Mouse (Mus musculus): ENCODE data around the gene Tal1. TPM values are rescaled to one million over a fixed set of nuclear protein-coding genes. Genes with fewer than 3 reads are reported as not detected.

The Tal1 gene
- total and polyA plus RNA-seq, 2 experiments, result 0.37 to 0.44 TPM

DNA sequence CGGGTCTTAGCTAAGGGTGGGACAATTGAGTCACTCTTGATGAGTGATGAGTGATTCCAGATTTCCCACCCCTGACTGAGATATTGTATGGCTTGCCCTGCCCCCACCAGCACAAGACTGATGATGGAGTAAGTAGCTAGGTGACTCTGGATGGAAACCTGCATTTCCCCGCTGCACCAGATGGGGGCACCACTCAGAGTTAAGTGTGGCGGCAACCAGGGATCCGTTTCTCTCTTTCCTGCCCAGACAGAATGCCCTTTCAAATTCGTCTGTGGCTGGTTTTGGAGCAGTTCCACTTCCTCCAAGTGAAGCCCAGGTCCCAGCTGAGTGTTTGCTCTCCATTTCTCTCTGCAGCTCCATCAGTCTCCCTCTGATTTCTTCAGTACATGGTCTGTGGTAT is 8.5 kb upstream of the Tal1 start:
- Histone ChIP-seq H3K27me3 (ENCODE audit: control insufficient read depth, insufficient read depth, low read length) (peaks cover 1% of the 10 kb centered on the region; the same call in 1 of the 2 replicates), H3K27ac (replicated peaks; ENCODE audit: insufficient read depth, low read depth, low read length) (no peak overlapping the region), H3K79me2 (ENCODE audit: control insufficient read depth, insufficient read depth, low read length) (no peaks in the 10 kb centered on the region), H3K36me3 (ENCODE audit: control insufficient read depth, insufficient read depth, low read length) (no peaks in the 10 kb centered on the region), H3K9ac (ENCODE audit: low read depth, low read length) (no peak overlapping the region), H3K4me1 (ENCODE audit: control insufficient read depth, insufficient read depth, low read length) (peaks cover under 1% of the 10 kb centered on the region; the same call in 1 of the 2 replicates), H3K4me3 (ENCODE audit: insufficient read depth, low read depth, low read length) (no peak overlapping the region)
- 5% methylated on average over 5 of the region's 5 CpGs for WGBS
- TF ChIP-seq POLR2A (IDR thresholded peaks at IDR 0.05; ENCODE audit: extremely low read depth, insufficient read depth, low read length), result no peak
- TF ChIP-seq CTCF (IDR thresholded peaks at IDR 0.05; ENCODE audit: low read depth, low read length), result peak; percentile 73
- peak; percentile 10 for DNase-seq (ENCODE audit: extremely low read depth, low read depth, low spot score)

DNA sequence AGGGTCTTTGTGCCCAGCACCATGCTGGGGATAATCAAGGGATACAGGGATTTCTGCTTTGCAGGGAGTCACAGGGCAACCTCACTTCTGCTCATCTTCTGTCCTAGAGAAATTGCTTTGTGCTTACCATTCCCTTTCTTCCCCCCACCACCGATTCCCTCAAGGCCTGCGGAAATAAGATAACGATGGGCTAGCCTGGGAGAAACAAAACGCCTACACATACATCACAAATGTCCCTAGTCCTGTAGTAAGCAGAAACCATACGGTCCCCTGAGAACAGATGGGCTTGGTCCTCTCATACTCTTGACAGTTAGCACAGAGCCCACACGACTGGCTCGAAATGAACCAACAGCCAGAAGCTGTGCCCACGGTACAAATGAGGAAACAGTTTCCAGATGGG is 8.0 kb upstream of the Tal1 start:
- TF ChIP-seq CTCF (IDR thresholded peaks at IDR 0.05; ENCODE audit: low read depth, low read length) (no peak), POLR2A (IDR thresholded peaks at IDR 0.05; ENCODE audit: extremely low read depth, insufficient read depth, low read length) (no peak)
- DNase-seq (ENCODE audit: extremely low read depth, low read depth, low spot score), result no peak
- Histone ChIP-seq H3K36me3 (ENCODE audit: control insufficient read depth, insufficient read depth, low read length) (no peaks in the 10 kb centered on the region), H3K4me1 (ENCODE audit: control insufficient read depth, insufficient read depth, low read length) (peaks cover 2% of the 10 kb centered on the region; the same call in 1 of the 2 replicates), H3K4me3 (ENCODE audit: insufficient read depth, low read depth, low read length) (no peak overlapping the region), H3K27ac (replicated peaks; ENCODE audit: insufficient read depth, low read depth, low read length) (no peak overlapping the region), H3K79me2 (ENCODE audit: control insufficient read depth, insufficient read depth, low read length) (no peaks in the 10 kb centered on the region), H3K9ac (ENCODE audit: low read depth, low read length) (no peak overlapping the region), H3K27me3 (ENCODE audit: control insufficient read depth, insufficient read depth, low read length) (peaks cover 3% of the 10 kb centered on the region; the same call in 1 of the 2 replicates)
- WGBS, result 60% methylated on average over 8 of the region's 8 CpGs

DNA sequence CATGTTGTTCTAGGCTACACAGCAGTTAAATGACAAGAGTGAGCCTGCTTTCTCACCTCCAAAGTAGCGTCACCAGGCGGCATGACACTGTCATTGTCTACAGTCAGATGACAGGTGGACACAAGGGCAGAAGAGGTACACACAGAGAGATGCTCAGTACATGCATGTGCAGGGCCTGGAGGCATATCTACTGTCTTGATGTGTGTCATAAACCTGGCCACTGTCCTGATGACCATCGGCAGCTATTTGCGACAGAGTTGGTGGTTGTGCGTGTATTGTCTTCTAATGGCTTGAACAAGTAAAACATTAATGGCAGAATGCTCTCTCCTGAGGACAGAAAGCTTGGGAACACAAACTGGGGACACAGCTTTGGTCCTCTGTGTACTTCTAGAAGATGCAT is 5.0 kb upstream of the Tal1 start:
- 75% methylated on average over 5 of the region's 5 CpGs for WGBS
- DNase-seq (ENCODE audit: extremely low read depth, low read depth, low spot score), result no peak
- TF ChIP-seq POLR2A (IDR thresholded peaks at IDR 0.05; ENCODE audit: extremely low read depth, insufficient read depth, low read length) (no peak), CTCF (IDR thresholded peaks at IDR 0.05; ENCODE audit: low read depth, low read length) (no peak)
- H3K9ac ChIP-seq (ENCODE audit: low read depth, low read length), result no peak overlapping the region
- H3K4me1 ChIP-seq (ENCODE audit: control insufficient read depth, insufficient read depth, low read length), result peaks cover 2% of the 10 kb centered on the region; the same call in 1 of the 2 replicates
- H3K36me3 ChIP-seq (ENCODE audit: control insufficient read depth, insufficient read depth, low read length), result no peaks in the 10 kb centered on the region
- no peak overlapping the region for H3K4me3 ChIP-seq (ENCODE audit: insufficient read depth, low read depth, low read length)
- no peaks in the 10 kb centered on the region for H3K79me2 ChIP-seq (ENCODE audit: control insufficient read depth, insufficient read depth, low read length)
- H3K27ac ChIP-seq (replicated peaks; ENCODE audit: insufficient read depth, low read depth, low read length), result no peak overlapping the region
- peaks cover 13% of the 10 kb centered on the region for H3K27me3 ChIP-seq (ENCODE audit: control insufficient read depth, insufficient read depth, low read length)

DNA sequence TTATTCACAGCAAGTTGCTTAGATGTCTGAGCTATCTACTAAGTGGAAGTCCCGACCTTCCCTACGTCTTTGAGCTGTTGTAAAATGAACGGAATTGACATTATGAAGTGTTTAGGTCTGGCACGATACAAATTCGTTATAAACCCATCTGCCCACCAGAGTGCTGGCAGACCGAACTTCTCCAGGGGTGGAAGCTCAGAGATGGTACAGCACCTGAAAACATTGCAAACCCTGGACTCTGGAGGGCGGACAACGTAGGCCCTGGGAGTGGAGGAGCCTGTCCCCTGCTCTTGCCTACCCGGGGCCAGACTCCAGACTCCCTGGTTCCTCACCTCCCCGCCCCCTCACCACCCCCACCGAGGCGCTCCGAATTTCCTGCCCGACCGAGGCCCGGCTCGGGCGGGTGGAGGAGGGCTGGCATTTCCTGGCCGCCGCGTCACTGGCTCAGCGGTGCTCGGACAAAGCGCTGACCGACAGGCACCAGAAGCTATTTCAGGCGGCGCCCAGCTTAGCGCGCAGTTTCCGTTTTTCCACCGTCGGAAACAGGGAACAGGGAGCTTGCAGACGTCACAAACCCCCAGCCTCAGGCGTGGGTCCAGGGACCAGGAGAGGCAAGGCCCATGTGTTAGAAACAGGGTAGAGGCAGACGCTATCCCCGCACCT is 3.8 kb upstream of the Tal1 start:
- Histone ChIP-seq H3K79me2 (ENCODE audit: control insufficient read depth, insufficient read depth, low read length) (no peaks in the 10 kb centered on the region), H3K9ac (ENCODE audit: low read depth, low read length) (peak overlapping the region; percentile 28), H3K36me3 (ENCODE audit: control insufficient read depth, insufficient read depth, low read length) (no peaks in the 10 kb centered on the region), H3K4me1 (ENCODE audit: control insufficient read depth, insufficient read depth, low read length) (peaks cover 5% of the 10 kb centered on the region; the same call in 1 of the 2 replicates), H3K4me3 (ENCODE audit: insufficient read depth, low read depth, low read length) (no peak overlapping the region), H3K27ac (replicated peaks; ENCODE audit: insufficient read depth, low read depth, low read length) (peak overlapping the region; percentile 63), H3K27me3 (ENCODE audit: control insufficient read depth, insufficient read depth, low read length) (peaks cover 21% of the 10 kb centered on the region)
- WGBS, result 3% methylated on average over 36 of the region's 36 CpGs
- DNase-seq (ENCODE audit: extremely low read depth, low read depth, low spot score), result no peak
- no peak for TF ChIP-seq CTCF (IDR thresholded peaks at IDR 0.05; ENCODE audit: low read depth, low read length)
- TF ChIP-seq POLR2A (IDR thresholded peaks at IDR 0.05; ENCODE audit: extremely low read depth, insufficient read depth, low read length), result no peak

DNA sequence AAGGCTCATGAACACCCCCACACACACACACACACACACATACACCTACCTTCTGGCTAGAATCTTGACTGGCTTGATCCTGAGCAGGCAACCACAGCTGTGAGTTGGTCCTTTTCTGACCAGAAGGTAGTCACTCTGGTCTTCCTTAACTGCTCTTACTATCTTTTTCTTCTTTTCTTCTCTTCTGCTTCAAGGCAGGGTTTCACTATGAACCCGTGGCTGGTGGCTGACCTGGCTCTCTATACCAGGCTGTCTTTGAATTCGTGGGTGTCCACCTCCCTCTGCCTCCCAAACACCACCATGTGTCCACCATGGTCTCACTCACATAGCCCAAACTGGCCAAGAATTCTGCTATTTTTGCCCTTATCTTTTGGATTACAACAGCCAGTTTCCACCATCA is 1.2 kb upstream of the Tal1 start:
- 36% methylated on average over 2 of the region's 2 CpGs for WGBS
- Histone ChIP-seq H3K9ac (ENCODE audit: low read depth, low read length) (no peak overlapping the region), H3K36me3 (ENCODE audit: control insufficient read depth, insufficient read depth, low read length) (no peaks in the 10 kb centered on the region), H3K79me2 (ENCODE audit: control insufficient read depth, insufficient read depth, low read length) (no peaks in the 10 kb centered on the region), H3K27ac (replicated peaks; ENCODE audit: insufficient read depth, low read depth, low read length) (no peak overlapping the region), H3K4me3 (ENCODE audit: insufficient read depth, low read depth, low read length) (no peak overlapping the region), H3K27me3 (ENCODE audit: control insufficient read depth, insufficient read depth, low read length) (peaks cover 32% of the 10 kb centered on the region), H3K4me1 (ENCODE audit: control insufficient read depth, insufficient read depth, low read length) (peaks cover 5% of the 10 kb centered on the region; the same call in 1 of the 2 replicates)
- TF ChIP-seq CTCF (IDR thresholded peaks at IDR 0.05; ENCODE audit: low read depth, low read length) (no peak), POLR2A (IDR thresholded peaks at IDR 0.05; ENCODE audit: extremely low read depth, insufficient read depth, low read length) (no peak)
- DNase-seq (ENCODE audit: extremely low read depth, low read depth, low spot score), result no peak

DNA sequence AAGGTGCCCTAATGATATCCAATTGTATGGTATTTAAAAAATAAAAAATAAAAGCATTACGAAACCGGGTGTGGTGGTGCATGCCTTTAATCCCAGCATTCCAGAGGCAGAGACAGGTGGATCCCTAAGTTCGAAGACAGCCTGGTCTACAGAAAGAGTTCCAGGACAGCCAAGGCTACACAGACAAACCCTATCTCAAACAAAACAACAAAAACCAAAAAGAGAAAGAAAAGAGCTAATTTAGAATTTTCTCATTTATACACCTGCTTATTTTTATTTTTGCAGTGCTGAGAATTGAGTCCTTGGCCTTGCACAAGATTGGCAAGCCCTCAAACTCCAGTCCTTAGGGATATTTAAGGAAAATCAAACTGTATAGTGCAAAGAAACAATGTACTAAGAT is 535 bp upstream of the Tal1 start:
- no peak for DNase-seq (ENCODE audit: extremely low read depth, low read depth, low spot score)
- peaks cover 5% of the 10 kb centered on the region; the same call in 1 of the 2 replicates for H3K4me1 ChIP-seq (ENCODE audit: control insufficient read depth, insufficient read depth, low read length)
- no peaks in the 10 kb centered on the region for H3K79me2 ChIP-seq (ENCODE audit: control insufficient read depth, insufficient read depth, low read length)
- WGBS, result 36% methylated on average over 3 of the region's 3 CpGs
- no peak overlapping the region for H3K27ac ChIP-seq (replicated peaks; ENCODE audit: insufficient read depth, low read depth, low read length)
- TF ChIP-seq CTCF (IDR thresholded peaks at IDR 0.05; ENCODE audit: low read depth, low read length), result no peak
- TF ChIP-seq POLR2A (IDR thresholded peaks at IDR 0.05; ENCODE audit: extremely low read depth, insufficient read depth, low read length), result no peak
- no peaks in the 10 kb centered on the region for H3K36me3 ChIP-seq (ENCODE audit: control insufficient read depth, insufficient read depth, low read length)
- no peak overlapping the region for H3K9ac ChIP-seq (ENCODE audit: low read depth, low read length)
- H3K4me3 ChIP-seq (ENCODE audit: insufficient read depth, low read depth, low read length), result no peak overlapping the region
- H3K27me3 ChIP-seq (ENCODE audit: control insufficient read depth, insufficient read depth, low read length), result peaks cover 36% of the 10 kb centered on the region

All from liver, adult 2 months (tissue).